15 mouse cellular contexts compared by ENCODE assay signal in genomic region chr13:63313247-63313646, GRCm38 (mm10).
DNase-seq lines count a peak whose midpoint lies in the region; ATAC-seq and TF ChIP-seq lines count a peak whose summit lies in the region.
"Had no signal": no experiment of that assay in that cellular context is flagged by ENCODE, and none has a peak within 500 bp of the region (broad histone marks: within the 10 kb centered on the region; RNA-seq: fewer than 3 reads in every experiment).

No protein-coding gene starts in this region.

- no peak overlapping the region for H3K9ac ChIP-seq in stomach, postnatal 0 days (ENCODE audit: low read length)
- H3K9ac ChIP-seq: forebrain, embryonic 13.5 days had no signal

- intact Hi-C loops in gastrocnemius, adult 2 months (cut with DNase I) = no loop called here

- no peak for TF ChIP-seq CTCF in gastrocnemius, adult 2 months (IDR thresholded peaks at IDR 0.05)
- TF ChIP-seq CTCF in stomach, postnatal 0 days (IDR thresholded peaks at IDR 0.05; ENCODE audit: low read depth) = no peak

- no peak overlapping the region for H3K4me2 ChIP-seq in stomach, postnatal 0 days (replicated peaks; ENCODE audit: low read depth)
- H3K4me2 ChIP-seq: forebrain, embryonic 13.5 days had no signal

- no peaks in the 10 kb centered on the region for H3K27me3 ChIP-seq in stomach, postnatal 0 days (ENCODE audit: control insufficient read depth, insufficient read depth, low read length)
- H3K27me3 ChIP-seq: forebrain, embryonic 13.5 days had no signal

- WGBS in stomach, postnatal 0 days = 88% methylated on average over 1 of the region's 1 CpGs

- H3K4me3 ChIP-seq in gastrocnemius, adult 2 months = no peak overlapping the region
- no peak overlapping the region for H3K4me3 ChIP-seq in stomach, postnatal 0 days (ENCODE audit: low read depth, low read length)
- H3K4me3 ChIP-seq: forebrain, embryonic 13.5 days had no signal

- ATAC-seq in stomach, postnatal 0 days (ENCODE audit: low FRiP score, low TSS enrichment) = no peak
- ATAC-seq: activated CD4-positive, CD25-positive, alpha-beta regulatory T cell, adult 4 months; forebrain, embryonic 13.5 days had no signal

- H3K36me3 ChIP-seq in stomach, postnatal 0 days (ENCODE audit: control insufficient read depth, insufficient read depth, low read length) = no peaks in the 10 kb centered on the region

- DNase-seq in gastrocnemius, adult 2 months = peak; percentile 40
- no peak for DNase-seq in gastrocnemius, adult 8-10 months (ENCODE audit: low spot score in 2 of 2)
- peak; percentile 9 for DNase-seq in ovary, postnatal 36 days (ENCODE audit: low spot score)
- no peak for DNase-seq in ovary, postnatal 14 days (ENCODE audit: low spot score)
- DNase-seq in kidney, adult 9 months = peak; percentile 69
- DNase-seq in testis, postnatal 10 days (ENCODE audit: low spot score) = no peak
- no peak for DNase-seq in layer of hippocampus, adult 9-10 months (ENCODE audit: low spot score)
- DNase-seq in stomach, postnatal 0 days (ENCODE audit: low spot score) = no peak
- DNase-seq: gastrocnemius, postnatal 14 days; layer of hippocampus, adult 9-11 months; thymus, postnatal 25 days had no signal

- no peaks in the 10 kb centered on the region for H3K9me3 ChIP-seq in stomach, postnatal 0 days (ENCODE audit: control insufficient read depth, low read length)
- H3K9me3 ChIP-seq: forebrain, embryonic 13.5 days; G1E had no signal

- no peak for TF ChIP-seq EP300 in stomach, postnatal 0 days (optimal IDR thresholded peaks at IDR 0.05)

- peak overlapping the region; percentile 74 for H3K27ac ChIP-seq in gastrocnemius, adult 2 months
- no peak overlapping the region for H3K27ac ChIP-seq in stomach, postnatal 0 days (replicated peaks)
- H3K27ac ChIP-seq: forebrain, embryonic 13.5 days; macrophage had no signal

- no peaks in the 10 kb centered on the region for H3K4me1 ChIP-seq in stomach, postnatal 0 days (replicated peaks; ENCODE audit: control insufficient read depth, insufficient read depth)

Comparison
In these comparisons a context has a peak if more than half of its experiments do, and no peak if none do; other contexts are left out.
1. DNase-seq: peak in gastrocnemius, adult 2 months (single experiment), ovary, postnatal 36 days (single experiment) and kidney, adult 9 months (single experiment); none in gastrocnemius, adult 8-10 months (0 of 2), ovary, postnatal 14 days (single experiment), testis, postnatal 10 days (single experiment), layer of hippocampus, adult 9-10 months (single experiment) and stomach, postnatal 0 days (single experiment).